Mouse (Mus musculus): ENCODE data around the gene Actn4. TPM values are rescaled to one million over a fixed set of nuclear protein-coding genes. Genes with fewer than 3 reads are reported as not detected.
A peak's percentile ranks its signal among the peaks of the same experiment; 100 is the strongest.

The Actn4 gene
- polyA plus RNA-seq, 1 experiment from 2014 or later = 485 TPM

DNA sequence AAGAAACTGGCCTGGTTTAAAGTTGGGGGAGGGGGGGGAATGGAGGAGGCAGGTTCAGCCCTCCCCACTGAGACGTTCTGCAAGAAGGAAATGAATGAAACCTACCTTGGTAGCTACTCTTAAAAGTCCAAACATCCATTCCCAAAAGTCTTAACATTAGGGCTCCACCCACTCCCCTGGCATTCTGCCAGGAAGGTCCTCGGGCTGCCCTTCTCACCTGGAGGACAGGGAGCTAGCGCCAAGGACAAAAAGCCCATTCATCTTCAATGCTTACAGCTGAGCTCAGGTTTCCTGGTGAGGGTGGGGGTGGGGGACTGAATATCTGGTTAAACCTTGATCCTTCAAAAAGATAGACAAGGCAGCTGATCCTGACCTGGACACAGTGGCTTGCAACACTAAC lies 32.8 kb downstream of the Actn4 start:
- H3K27me3 ChIP-seq = no peaks in the 10 kb centered on the region
- DNase-seq (ENCODE audit: low read depth, low spot score) = no peak
- TF ChIP-seq CTCF (IDR thresholded peaks at IDR 0.05) = no peak
- CTCF ChIA-PET = interaction anchor here (1.3 to 1.5 kb wide), 2 partner anchors 10 to 13 kb away, joined by 3 to 5 read pairs; no protein-coding TSS in a partner anchor
- in situ Hi-C loops (cut with MboI; ENCODE audit: low pct_unique_long_range_greater_than_20kb) = no loop called here
- ATAC-seq = no peak
- POLR2A ChIA-PET = interaction anchor here (0.6 to 1.4 kb wide), 2 partner anchors 8 to 30 kb away, joined by 3 read pairs; no protein-coding TSS in a partner anchor

DNA sequence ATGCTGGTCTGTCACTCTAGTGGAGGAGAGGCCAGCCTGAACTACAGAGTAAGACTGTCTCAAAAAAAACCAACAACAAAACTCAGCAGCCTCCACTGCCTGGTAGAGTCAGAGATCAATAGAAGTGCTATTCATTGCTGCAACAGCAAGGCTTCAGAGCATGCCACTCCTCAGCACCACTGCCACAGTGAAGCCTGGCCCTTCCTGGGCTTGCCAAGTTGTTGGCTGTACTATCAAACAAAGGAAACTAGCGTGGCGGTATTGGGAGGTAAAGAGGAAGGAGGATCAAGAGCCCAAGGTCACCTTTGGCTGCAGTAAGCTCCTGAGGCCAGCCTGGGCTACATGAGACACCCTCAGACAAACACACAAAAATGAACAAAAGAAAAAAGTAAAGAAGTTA lies 36.0 kb downstream of the Actn4 start:
- in situ Hi-C loops (cut with MboI; ENCODE audit: low pct_unique_long_range_greater_than_20kb) = no loop called here
- no peak for ATAC-seq
- no peak for DNase-seq (ENCODE audit: low read depth, low spot score)
- CTCF ChIA-PET = interaction anchor here (1.2 to 2.0 kb wide), 2 partner anchors 31 to 34 kb away, joined by 3 to 4 read pairs; no protein-coding TSS in a partner anchor
- H3K27me3 ChIP-seq = no peaks in the 10 kb centered on the region
- POLR2A ChIA-PET = interaction anchor here (0.6 to 1.4 kb wide), 2 partner anchors 33 to 176 kb away, joined by 3 to 4 read pairs; no protein-coding TSS in a partner anchor
- no peak for TF ChIP-seq CTCF (IDR thresholded peaks at IDR 0.05)

DNA sequence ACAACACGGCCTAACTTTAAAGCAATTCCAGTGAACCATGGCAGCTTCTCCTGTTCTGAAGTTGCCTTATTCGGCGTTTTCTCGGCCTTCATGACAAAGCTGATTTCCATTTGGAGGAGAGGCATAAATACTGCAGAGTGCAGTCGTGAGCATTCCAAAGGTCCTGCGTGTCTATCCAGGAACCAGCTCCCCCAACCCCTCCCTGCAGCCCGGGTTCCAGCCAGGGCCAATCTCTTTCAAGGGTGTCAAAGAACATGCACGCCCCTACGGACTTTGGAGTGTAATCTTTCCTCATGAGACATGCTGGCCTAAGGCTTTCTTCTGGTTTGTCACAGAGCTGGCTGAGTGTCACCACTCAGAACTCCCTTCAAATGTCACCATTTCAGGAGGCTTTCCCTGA lies 36.8 kb downstream of the Actn4 start:
- TF ChIP-seq CTCF (IDR thresholded peaks at IDR 0.05) = no peak
- POLR2A ChIA-PET = interaction anchor here (0.9 to 1.4 kb wide), 2 partner anchors 19 to 34 kb away, joined by 4 read pairs; no protein-coding TSS in a partner anchor
- no peak for DNase-seq (ENCODE audit: low read depth, low spot score)
- no peaks in the 10 kb centered on the region for H3K27me3 ChIP-seq
- ATAC-seq = peak; percentile 95
- in situ Hi-C loops (cut with MboI; ENCODE audit: low pct_unique_long_range_greater_than_20kb) = no loop called here
- CTCF ChIA-PET = interaction anchor here (0.8 to 2.0 kb wide), 4 partner anchors 14 to 46 kb away, joined by 3 to 4 read pairs (median 3); no protein-coding TSS in a partner anchor

DNA sequence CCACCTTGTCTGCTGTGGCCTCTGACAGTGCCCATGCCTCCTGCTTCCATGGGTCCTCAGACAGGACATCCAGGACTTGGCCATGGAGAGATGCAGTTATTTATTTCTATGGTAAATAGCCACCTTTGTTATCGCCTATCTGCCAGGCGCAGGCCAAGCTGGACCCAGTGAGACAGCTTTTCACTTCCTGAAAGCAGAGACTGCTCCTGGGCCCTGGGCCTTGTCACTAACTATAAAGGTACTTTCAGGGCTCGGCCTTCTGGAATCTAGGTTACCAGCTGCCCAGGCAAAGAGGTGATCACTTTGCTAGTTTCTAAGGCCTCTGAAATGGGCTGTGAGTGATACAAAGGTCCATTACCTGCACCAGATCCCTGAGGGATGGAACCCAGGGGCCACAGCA lies 37.3 kb downstream of the Actn4 start:
- TF ChIP-seq CTCF (IDR thresholded peaks at IDR 0.05) = no peak
- no peaks in the 10 kb centered on the region for H3K27me3 ChIP-seq
- POLR2A ChIA-PET = interaction anchor here (0.9 kb wide), 1 partner anchor 19 kb away, joined by 4 read pairs; no protein-coding TSS in a partner anchor
- CTCF ChIA-PET = interaction anchor here (0.8 to 2.0 kb wide), 4 partner anchors 14 to 47 kb away, joined by 3 to 4 read pairs (median 3); no protein-coding TSS in a partner anchor
- no peak for ATAC-seq
- no peak for DNase-seq (ENCODE audit: low read depth, low spot score)
- in situ Hi-C loops (cut with MboI; ENCODE audit: low pct_unique_long_range_greater_than_20kb) = no loop called here

DNA sequence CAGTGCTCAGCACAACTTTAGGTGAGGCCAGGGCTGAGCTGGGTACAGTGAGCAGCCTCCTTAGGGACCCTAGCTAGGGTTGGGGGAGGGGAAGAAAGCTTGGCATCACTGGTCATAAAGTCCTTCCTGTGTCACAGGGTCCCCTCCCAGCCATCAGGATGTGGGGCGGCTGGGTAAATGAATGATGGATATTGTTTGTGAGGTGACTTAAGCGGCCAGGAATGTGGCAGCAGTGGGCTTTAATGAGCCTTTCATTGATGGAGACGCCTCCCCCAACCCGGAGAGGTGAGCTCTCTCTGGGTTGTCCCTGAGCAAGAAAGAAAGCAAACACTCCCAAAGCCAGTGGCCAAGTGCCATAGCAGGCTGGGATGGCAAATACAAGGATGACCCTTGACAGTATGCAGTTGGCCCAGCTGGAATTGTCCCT lies 38.3 kb downstream of the Actn4 start:
- H3K27me3 ChIP-seq = no peaks in the 10 kb centered on the region
- DNase-seq (ENCODE audit: low read depth, low spot score) = no peak
- in situ Hi-C loops (cut with MboI; ENCODE audit: low pct_unique_long_range_greater_than_20kb) = no loop called here
- TF ChIP-seq CTCF (IDR thresholded peaks at IDR 0.05) = no peak
- CTCF ChIA-PET = interaction anchor here (1.4 kb wide), 1 partner anchor 30 kb away, joined by 6 read pairs; no protein-coding TSS in a partner anchor
- ATAC-seq = no peak
- POLR2A ChIA-PET = no interaction called here

DNA sequence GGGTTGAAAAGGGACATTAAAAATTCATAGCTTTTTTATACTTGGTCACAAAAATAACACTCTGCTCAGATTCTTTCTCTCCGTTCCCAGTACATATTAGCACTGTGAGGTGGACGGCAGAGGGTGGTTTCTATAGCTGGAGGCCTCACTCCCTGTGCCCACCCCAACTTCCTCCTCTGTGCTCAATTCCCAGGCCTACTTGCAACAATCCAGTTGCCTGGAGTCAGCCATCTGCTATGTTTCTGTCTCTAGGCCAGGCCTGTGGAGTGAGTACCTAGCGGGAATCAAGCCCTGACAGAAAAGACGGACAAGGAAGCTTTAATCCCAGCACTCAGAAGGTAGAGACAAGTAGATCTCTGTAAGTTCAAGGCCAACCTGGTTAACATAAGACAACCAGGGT lies 39.5 kb downstream of the Actn4 start:
- CTCF ChIA-PET = interaction anchor here (1.4 kb wide), 1 partner anchor 31 kb away, joined by 6 read pairs; no protein-coding TSS in a partner anchor
- POLR2A ChIA-PET = interaction anchor here (0.7 to 2.4 kb wide), 3 partner anchors 23 to 36 kb away, joined by 4 to 6 read pairs (median 4); no protein-coding TSS in a partner anchor
- no peaks in the 10 kb centered on the region for H3K27me3 ChIP-seq
- TF ChIP-seq CTCF (IDR thresholded peaks at IDR 0.05) = no peak
- ATAC-seq (no peak), DNase-seq (ENCODE audit: low read depth, low spot score) (no peak)
- in situ Hi-C loops (cut with MboI; ENCODE audit: low pct_unique_long_range_greater_than_20kb) = no loop called here

DNA sequence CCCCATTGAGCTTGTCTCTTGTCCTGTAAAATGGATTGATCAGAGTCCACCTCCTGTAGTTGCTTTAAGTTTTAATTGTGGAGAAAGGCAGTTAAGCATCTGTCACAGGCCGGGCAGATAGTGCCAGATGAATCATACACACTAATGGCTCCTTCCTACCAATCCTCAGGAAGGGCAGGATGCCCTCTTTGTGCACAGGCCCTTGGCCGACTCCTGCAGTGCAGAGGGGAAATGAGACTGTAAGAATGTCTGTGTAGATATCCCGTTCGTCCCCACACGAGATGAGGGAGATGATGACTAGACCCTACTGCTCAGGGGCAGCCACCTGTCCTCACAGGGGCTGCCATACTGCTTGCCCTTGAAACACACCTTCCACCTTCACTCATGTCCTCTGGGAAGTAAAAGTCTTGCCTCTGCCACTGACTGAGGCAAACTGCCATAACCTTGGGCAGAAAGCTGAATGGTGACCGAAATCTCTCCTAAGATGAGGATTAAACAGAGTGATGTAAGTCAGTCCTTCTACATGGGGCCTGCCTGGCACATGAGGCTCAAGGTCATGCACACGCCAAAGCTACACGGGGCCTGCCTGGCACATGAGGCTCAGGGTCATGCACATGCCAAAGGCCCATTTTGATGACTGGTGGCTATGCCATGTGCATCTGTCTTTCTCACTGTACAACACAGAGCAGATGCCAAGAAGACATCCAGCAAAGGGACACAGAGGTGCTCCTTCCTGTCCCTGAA lies 40.2 kb downstream of the Actn4 start:
- DNase-seq (ENCODE audit: low read depth, low spot score) (no peak), ATAC-seq (no peak)
- CTCF ChIA-PET = interaction anchor here (0.9 kb wide), 1 partner anchor 30 kb away, joined by 5 read pairs; no protein-coding TSS in a partner anchor
- in situ Hi-C loops (cut with MboI; ENCODE audit: low pct_unique_long_range_greater_than_20kb) = no loop called here
- H3K27me3 ChIP-seq = no peaks in the 10 kb centered on the region
- TF ChIP-seq CTCF (IDR thresholded peaks at IDR 0.05) = no peak
- POLR2A ChIA-PET = interaction anchor here (1.4 to 2.4 kb wide), 2 partner anchors 24 to 36 kb away, joined by 4 to 6 read pairs; no protein-coding TSS in a partner anchor

DNA sequence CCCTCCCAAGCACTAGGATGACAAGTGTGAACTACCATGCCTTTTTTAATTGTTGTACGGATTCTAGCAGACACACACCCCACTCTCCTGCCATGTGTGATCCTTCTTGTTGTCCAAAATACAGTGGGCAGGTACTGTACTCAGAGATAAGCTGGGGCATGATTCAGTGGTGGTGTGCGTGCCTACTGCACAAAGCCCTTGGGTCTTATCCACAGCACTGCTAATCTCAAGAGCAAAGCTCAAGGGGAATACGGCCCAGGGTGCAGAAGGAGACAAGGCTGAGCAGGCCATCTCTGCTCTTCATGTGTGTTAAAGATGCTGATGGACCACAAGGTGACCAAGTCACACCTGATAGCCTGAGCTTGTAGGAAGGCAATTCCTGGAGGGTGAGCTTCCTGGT lies 41.0 kb downstream of the Actn4 start:
- in situ Hi-C loops (cut with MboI; ENCODE audit: low pct_unique_long_range_greater_than_20kb) = no loop called here
- ChIA-PET CTCF (interaction anchor here (0.9 to 1.2 kb wide), 2 partner anchors 31 to 41 kb away, joined by 3 to 5 read pairs; no protein-coding TSS in a partner anchor), POLR2A (interaction anchor here (0.8 to 2.4 kb wide), 3 partner anchors 8 to 37 kb away, joined by 3 to 6 read pairs (median 4); no protein-coding TSS in a partner anchor)
- DNase-seq (ENCODE audit: low read depth, low spot score) = no peak
- no peak for ATAC-seq
- no peaks in the 10 kb centered on the region for H3K27me3 ChIP-seq
- TF ChIP-seq CTCF (IDR thresholded peaks at IDR 0.05) = no peak

DNA sequence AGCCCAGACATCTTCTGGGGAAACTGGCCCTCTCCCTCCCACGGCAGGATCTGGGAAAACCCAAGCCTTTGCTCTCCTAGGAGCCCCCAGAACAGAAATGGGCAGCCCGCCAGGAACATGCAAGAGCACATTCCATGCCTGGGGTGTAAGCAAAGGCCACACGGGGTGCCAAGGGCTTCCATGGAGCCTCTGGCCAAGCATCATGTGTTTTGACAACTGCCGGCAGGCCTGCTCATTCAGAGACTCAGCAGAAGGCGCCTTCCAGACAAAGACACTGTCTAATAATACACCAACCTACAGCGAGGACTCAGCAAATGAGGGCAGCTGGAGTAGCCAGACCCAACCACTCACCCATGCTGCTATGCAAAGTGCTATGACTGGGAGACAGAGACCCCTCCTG lies 42.3 kb downstream of the Actn4 start:
- POLR2A ChIA-PET = interaction anchor here (0.6 kb wide), 1 partner anchor 217 kb away, joined by 14 read pairs; no protein-coding TSS in a partner anchor
- peak; percentile 80 for ATAC-seq
- in situ Hi-C loops (cut with MboI; ENCODE audit: low pct_unique_long_range_greater_than_20kb) = loop anchor here (10.0 kb wide), 1 partner anchor 45 kb away; the partner anchor contains the start of gene Actn4
- TF ChIP-seq CTCF (IDR thresholded peaks at IDR 0.05) = no peak
- DNase-seq (ENCODE audit: low read depth, low spot score) = peak; percentile 95
- H3K27me3 ChIP-seq = no peaks in the 10 kb centered on the region
- CTCF ChIA-PET = interaction anchor here (0.9 to 1.8 kb wide), 3 partner anchors 9 to 52 kb away, joined by 3 to 5 read pairs (median 4); no protein-coding TSS in a partner anchor

DNA sequence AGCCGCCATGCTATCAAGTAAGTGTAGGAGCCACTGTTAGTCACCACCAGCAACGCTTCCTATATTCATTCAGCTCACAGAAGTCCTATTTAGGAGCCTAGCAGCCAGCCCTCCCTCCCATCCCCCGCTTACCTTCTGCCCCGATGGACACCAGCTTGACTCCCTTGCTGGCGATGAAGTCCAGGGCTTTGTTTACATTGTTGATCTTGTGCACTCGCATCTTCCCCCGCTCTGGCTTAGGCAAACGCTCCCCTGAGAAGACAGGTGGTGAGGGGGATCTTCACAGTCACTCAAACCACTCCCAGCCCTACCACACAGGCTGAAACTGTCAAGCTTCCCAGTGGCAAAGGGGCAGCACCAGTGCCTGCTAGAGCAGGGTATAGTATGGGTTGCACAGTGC lies 43.6 kb downstream of the Actn4 start:
- DNase-seq (ENCODE audit: low read depth, low spot score) (no peak), ATAC-seq (no peak)
- no peaks in the 10 kb centered on the region for H3K27me3 ChIP-seq
- in situ Hi-C loops (cut with MboI; ENCODE audit: low pct_unique_long_range_greater_than_20kb) = loop anchor here (10.0 kb wide), 1 partner anchor 46 kb away; the partner anchor contains the start of gene Actn4
- POLR2A ChIA-PET = interaction anchor here (1.3 to 1.7 kb wide), 3 partner anchors 10 to 19 kb away, joined by 3 to 5 read pairs (median 3); no protein-coding TSS in a partner anchor
- TF ChIP-seq CTCF (IDR thresholded peaks at IDR 0.05) = no peak
- CTCF ChIA-PET = interaction anchor here (1.1 to 1.8 kb wide), 3 partner anchors 10 to 30 kb away, joined by 3 to 5 read pairs (median 4); no protein-coding TSS in a partner anchor

Measured in Patski (cell line).